Mouse (Mus musculus): ENCODE results near the gene Atp10a. TPM values are rescaled to one million over a fixed set of nuclear protein-coding genes. Genes with fewer than 3 reads are reported as not detected.
A peak's percentile ranks its signal among the peaks of the same experiment; 100 is the strongest.

Gene Atp10a
- polyA plus RNA-seq, 1 experiment from 2014 or later: 1.1 TPM

DNA sequence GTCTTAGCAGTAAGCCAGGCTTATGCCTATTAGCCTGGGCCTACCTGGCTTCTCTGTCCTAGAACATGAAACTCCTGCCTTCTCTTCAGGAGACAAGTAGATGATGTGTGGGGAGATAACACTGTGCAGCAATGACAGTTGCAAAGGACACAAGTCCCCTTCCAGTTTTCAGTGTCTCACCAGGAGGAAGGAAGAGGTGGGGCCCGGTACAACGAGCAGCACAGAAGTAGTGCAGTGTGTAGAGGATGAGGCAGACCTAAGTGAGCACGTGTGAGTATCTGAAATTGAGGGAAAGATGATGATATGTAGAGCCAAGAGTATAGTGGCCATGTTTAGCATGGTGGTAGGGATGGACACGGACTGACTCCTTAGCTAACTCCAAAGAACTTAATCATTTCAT is 86.0 kb downstream of the Atp10a start:
- 84% methylated on average over 4 of the region's 4 CpGs for whole genome bisulfite sequencing

DNA sequence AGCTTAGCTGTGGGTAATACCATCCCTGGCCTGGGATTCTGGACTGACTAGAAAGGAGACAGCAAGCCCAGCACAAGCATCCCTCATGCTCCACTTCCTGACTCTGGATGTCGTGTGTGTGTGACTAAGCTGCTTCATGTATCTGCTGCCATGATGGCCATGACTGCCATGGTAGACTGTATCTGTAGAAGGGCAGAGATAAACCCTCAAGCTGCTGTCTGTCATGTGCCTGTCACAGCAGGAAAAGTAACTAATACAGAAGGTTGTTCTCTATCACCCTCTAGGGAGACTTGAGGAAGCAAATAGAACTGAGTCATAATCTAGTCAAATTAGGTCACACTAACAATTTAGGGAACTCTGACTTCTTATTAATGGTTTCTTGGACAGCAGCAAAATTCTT is 86.7 kb downstream of the Atp10a start:
- ATAC-seq: no peak
- Histone ChIP-seq H3K4me3 (ENCODE audit: low read length) (no peak overlapping the region), H3K36me3 (ENCODE audit: control insufficient read depth, insufficient read depth, low read length) (no peaks in the 10 kb centered on the region), H3K4me2 (ENCODE audit: low read length) (no peak overlapping the region), H3K9me3 (ENCODE audit: control insufficient read depth, low read length) (no peaks in the 10 kb centered on the region), H3K4me1 (ENCODE audit: control insufficient read depth, insufficient read depth, low read depth, low read length) (no peaks in the 10 kb centered on the region), H3K27me3 (replicated peaks; ENCODE audit: control insufficient read depth, insufficient read depth, low read length) (no peaks in the 10 kb centered on the region), H3K9ac (ENCODE audit: low read depth, low read length) (no peak overlapping the region), H3K27ac (ENCODE audit: low read depth, low read length) (no peak overlapping the region)
- 80% methylated on average over 1 of the region's 1 CpGs for WGBS

More for the DNA sequence above, 86.0 kb downstream of the Atp10a start:
- Histone ChIP-seq H3K9me3 (ENCODE audit: control insufficient read depth, low read length) (no peaks in the 10 kb centered on the region), H3K4me3 (ENCODE audit: low read length) (no peak overlapping the region), H3K4me1 (ENCODE audit: control insufficient read depth, insufficient read depth, low read depth, low read length) (no peaks in the 10 kb centered on the region), H3K27ac (ENCODE audit: low read depth, low read length) (no peak overlapping the region), H3K36me3 (ENCODE audit: control insufficient read depth, insufficient read depth, low read length) (no peaks in the 10 kb centered on the region), H3K9ac (ENCODE audit: low read depth, low read length) (no peak overlapping the region), H3K4me2 (ENCODE audit: low read length) (no peak overlapping the region), H3K27me3 (replicated peaks; ENCODE audit: control insufficient read depth, insufficient read depth, low read length) (no peaks in the 10 kb centered on the region)
- ATAC-seq: no peak

DNA sequence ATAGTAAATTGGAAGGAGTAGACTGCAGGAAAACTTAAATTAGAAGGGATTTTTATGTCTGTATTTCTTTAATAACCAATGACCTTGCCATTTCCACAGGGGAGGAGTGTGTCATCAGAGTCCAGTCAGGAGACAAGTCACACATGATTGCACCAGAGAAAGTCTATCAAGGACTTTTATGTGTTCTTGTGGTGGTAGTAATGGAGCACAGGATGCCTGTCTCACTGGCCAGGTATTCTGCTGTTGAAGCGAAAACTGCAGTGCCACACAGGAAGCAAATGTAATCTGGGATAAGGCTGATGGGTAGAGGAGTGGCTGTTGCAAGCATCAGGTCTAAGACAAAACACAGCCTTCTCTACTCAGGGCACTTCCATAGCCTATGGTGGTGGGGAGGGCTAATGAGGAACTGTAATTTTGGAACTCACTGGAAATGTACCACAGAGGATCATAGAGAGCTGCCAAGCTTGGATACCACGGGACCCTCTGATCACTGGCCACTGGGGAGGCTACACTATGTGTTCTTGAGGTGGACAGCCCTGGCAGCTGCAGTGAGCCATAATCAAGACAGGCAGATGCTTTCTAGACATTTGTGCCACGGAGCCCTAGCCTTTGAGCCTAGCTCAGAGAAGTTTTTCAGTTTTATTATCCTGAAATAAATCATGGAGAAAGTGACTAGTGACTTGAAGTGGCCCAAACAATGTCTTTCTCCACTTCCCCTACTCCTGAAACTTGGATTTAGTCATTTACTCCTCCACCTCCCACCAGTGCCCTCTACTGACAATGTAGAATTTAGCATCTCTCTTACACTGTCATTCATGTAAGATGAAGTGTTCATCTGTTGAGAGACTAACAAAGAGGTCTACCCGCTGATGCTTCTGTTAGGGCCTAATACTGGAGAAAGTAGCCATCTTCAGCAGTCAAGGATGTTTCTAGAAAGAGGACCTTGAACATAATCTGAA is 87.7 kb downstream of the Atp10a start:
- Histone ChIP-seq H3K9ac (ENCODE audit: low read depth, low read length) (no peak overlapping the region), H3K4me3 (ENCODE audit: low read length) (no peak overlapping the region), H3K27ac (ENCODE audit: low read depth, low read length) (no peak overlapping the region), H3K9me3 (ENCODE audit: control insufficient read depth, low read length) (no peaks in the 10 kb centered on the region), H3K4me2 (ENCODE audit: low read length) (no peak overlapping the region), H3K36me3 (ENCODE audit: control insufficient read depth, insufficient read depth, low read length) (no peaks in the 10 kb centered on the region), H3K4me1 (ENCODE audit: control insufficient read depth, insufficient read depth, low read depth, low read length) (no peaks in the 10 kb centered on the region), H3K27me3 (replicated peaks; ENCODE audit: control insufficient read depth, insufficient read depth, low read length) (no peaks in the 10 kb centered on the region)
- ATAC-seq: no peak
- WGBS: 82% methylated on average over 4 of the region's 4 CpGs

DNA sequence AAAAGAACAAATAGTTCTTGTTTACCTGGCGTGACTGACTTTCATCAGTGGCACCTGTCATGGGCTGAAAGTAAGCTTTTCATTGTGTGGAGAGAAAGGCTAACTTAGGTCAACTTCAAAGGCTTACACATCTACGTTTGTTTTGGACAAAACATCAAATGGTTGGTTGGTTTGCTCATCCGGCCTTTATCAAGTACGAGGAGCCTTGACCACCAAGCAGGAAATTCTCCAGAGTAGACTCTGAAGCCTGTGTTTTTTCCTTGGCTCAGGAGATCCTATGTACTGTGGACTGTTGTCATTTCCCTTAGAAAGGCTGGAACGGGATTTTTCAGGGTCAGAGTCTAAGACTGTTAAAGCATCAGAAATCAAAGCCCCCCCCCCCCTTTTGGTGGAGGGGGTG is 90.9 kb downstream of the Atp10a start:
- no peak overlapping the region for H3K4me2 ChIP-seq (ENCODE audit: low read length)
- 76% methylated on average over 5 of the region's 5 CpGs for WGBS
- no peaks in the 10 kb centered on the region for H3K27me3 ChIP-seq (replicated peaks; ENCODE audit: control insufficient read depth, insufficient read depth, low read length)
- no peak overlapping the region for H3K9ac ChIP-seq (ENCODE audit: low read depth, low read length)
- no peaks in the 10 kb centered on the region for H3K4me1 ChIP-seq (ENCODE audit: control insufficient read depth, insufficient read depth, low read depth, low read length)
- no peak overlapping the region for H3K4me3 ChIP-seq (ENCODE audit: low read length)
- no peaks in the 10 kb centered on the region for H3K36me3 ChIP-seq (ENCODE audit: control insufficient read depth, insufficient read depth, low read length)
- H3K27ac ChIP-seq (ENCODE audit: low read depth, low read length): no peak overlapping the region
- ATAC-seq: no peak
- H3K9me3 ChIP-seq (ENCODE audit: control insufficient read depth, low read length): no peaks in the 10 kb centered on the region

GRCm38 (mm10) chr7:58749904-58750612 is 94.1 kb downstream of the Atp10a start:
- no peaks in the 10 kb centered on the region for H3K36me3 ChIP-seq (ENCODE audit: control insufficient read depth, insufficient read depth, low read length)
- no peak overlapping the region for H3K4me2 ChIP-seq (ENCODE audit: low read length)
- H3K4me3 ChIP-seq (ENCODE audit: low read length): no peak overlapping the region
- no peaks in the 10 kb centered on the region for H3K27me3 ChIP-seq (replicated peaks; ENCODE audit: control insufficient read depth, insufficient read depth, low read length)
- H3K9me3 ChIP-seq (ENCODE audit: control insufficient read depth, low read length): no peaks in the 10 kb centered on the region
- ATAC-seq: no peak
- no peak overlapping the region for H3K9ac ChIP-seq (ENCODE audit: low read depth, low read length)
- 76% methylated on average over 6 of the region's 6 CpGs for WGBS
- no peaks in the 10 kb centered on the region; the same call in 1 of the 2 replicates for H3K4me1 ChIP-seq (ENCODE audit: control insufficient read depth, insufficient read depth, low read depth, low read length)
- H3K27ac ChIP-seq (ENCODE audit: low read depth, low read length): no peak overlapping the region

DNA sequence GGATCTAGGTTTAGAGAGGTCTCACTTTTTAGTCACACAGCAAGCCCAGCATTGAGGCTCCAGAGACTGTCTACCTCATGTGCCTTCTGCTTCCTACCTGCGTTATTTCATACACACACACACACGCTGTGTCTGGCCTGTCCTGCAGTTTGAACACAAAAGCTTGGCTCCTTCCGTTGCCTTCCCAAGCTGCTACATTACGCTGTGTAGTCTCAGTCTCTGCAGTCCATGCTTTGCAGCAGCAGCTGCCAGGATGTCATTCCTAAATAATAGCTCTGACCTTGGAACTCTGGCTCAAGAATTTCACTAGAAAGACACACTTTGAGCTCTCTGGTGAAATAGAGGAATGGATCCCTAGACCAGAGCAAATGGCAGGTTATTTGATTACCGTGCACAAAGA is 96.1 kb downstream of the Atp10a start:
- Histone ChIP-seq H3K9me3 (ENCODE audit: control insufficient read depth, low read length) (no peaks in the 10 kb centered on the region), H3K9ac (ENCODE audit: low read depth, low read length) (no peak overlapping the region), H3K36me3 (ENCODE audit: control insufficient read depth, insufficient read depth, low read length) (no peaks in the 10 kb centered on the region), H3K4me3 (ENCODE audit: low read length) (no peak overlapping the region), H3K4me2 (ENCODE audit: low read length) (no peak overlapping the region), H3K27ac (ENCODE audit: low read depth, low read length) (no peak overlapping the region; the same call in 1 of the 2 replicates), H3K27me3 (replicated peaks; ENCODE audit: control insufficient read depth, insufficient read depth, low read length) (no peaks in the 10 kb centered on the region), H3K4me1 (ENCODE audit: control insufficient read depth, insufficient read depth, low read depth, low read length) (no peaks in the 10 kb centered on the region; the same call in 1 of the 2 replicates)
- peak; percentile 50 for ATAC-seq
- 67% methylated on average over 5 of the region's 5 CpGs for WGBS

DNA sequence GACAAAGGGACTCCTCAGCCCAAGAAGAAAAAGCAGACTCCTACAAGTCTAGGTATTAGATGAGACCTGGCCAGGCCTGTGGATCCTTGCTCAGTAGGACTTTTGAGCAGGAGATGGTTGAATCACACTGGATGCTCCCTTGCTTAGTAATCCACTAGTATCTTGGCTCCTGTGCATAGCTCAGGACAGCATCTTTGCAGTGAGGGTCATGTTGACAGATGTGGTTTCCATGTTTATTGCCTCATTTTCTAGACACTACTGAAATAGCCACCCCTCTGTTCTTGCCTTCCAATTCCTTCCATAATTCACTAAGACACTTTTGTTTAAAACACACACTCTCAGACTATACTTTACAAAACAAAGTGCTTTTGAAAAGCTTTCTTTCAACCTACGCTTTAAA is 98.1 kb downstream of the Atp10a start:
- H3K4me1 ChIP-seq (ENCODE audit: control insufficient read depth, insufficient read depth, low read depth, low read length): no peaks in the 10 kb centered on the region; the same call in 1 of the 2 replicates
- ATAC-seq: no peak
- H3K27me3 ChIP-seq (replicated peaks; ENCODE audit: control insufficient read depth, insufficient read depth, low read length): no peaks in the 10 kb centered on the region
- no peak overlapping the region for H3K27ac ChIP-seq (ENCODE audit: low read depth, low read length)
- no peaks in the 10 kb centered on the region for H3K36me3 ChIP-seq (ENCODE audit: control insufficient read depth, insufficient read depth, low read length)
- 65% methylated on average over 1 of the region's 1 CpGs for WGBS
- no peak overlapping the region for H3K4me2 ChIP-seq (ENCODE audit: low read length)
- no peak overlapping the region for H3K9ac ChIP-seq (ENCODE audit: low read depth, low read length)
- H3K9me3 ChIP-seq (ENCODE audit: control insufficient read depth, low read length): no peaks in the 10 kb centered on the region
- no peak overlapping the region for H3K4me3 ChIP-seq (ENCODE audit: low read length)

DNA sequence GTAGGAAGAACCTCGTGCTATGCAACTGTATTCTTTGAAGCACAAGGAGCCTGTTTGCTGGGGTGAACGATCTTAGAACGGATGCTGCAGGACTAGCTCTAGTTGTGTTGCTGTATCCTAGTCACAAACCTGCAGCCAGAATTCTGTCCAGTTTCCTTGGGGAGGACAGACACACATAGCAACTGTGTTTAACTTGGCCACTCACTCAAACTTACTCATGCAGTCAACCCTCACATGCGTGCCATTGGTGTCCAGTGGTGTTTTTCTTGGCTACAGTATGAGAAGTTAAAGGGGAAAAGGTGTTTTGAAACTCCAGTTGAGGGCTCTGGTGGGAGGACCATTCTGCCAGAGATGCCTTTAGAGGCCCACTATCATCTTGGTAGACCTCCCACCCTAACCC is 98.6 kb downstream of the Atp10a start:
- Histone ChIP-seq H3K9me3 (ENCODE audit: control insufficient read depth, low read length) (no peaks in the 10 kb centered on the region), H3K36me3 (ENCODE audit: control insufficient read depth, insufficient read depth, low read length) (no peaks in the 10 kb centered on the region), H3K4me2 (ENCODE audit: low read length) (no peak overlapping the region), H3K4me1 (ENCODE audit: control insufficient read depth, insufficient read depth, low read depth, low read length) (no peaks in the 10 kb centered on the region; the same call in 1 of the 2 replicates), H3K4me3 (ENCODE audit: low read length) (no peak overlapping the region), H3K27ac (ENCODE audit: low read depth, low read length) (no peak overlapping the region), H3K9ac (ENCODE audit: low read depth, low read length) (no peak overlapping the region), H3K27me3 (replicated peaks; ENCODE audit: control insufficient read depth, insufficient read depth, low read length) (no peaks in the 10 kb centered on the region)
- WGBS: 67% methylated on average over 4 of the region's 4 CpGs
- no peak for ATAC-seq

- H3K4me3 ChIP-seq (ENCODE audit: low read length): no peak overlapping the region
- ATAC-seq: no peak
- no peak overlapping the region for H3K27ac ChIP-seq (ENCODE audit: low read depth, low read length)
- H3K36me3 ChIP-seq (ENCODE audit: control insufficient read depth, insufficient read depth, low read length): no peaks in the 10 kb centered on the region
- H3K4me1 ChIP-seq (ENCODE audit: control insufficient read depth, insufficient read depth, low read depth, low read length): no peaks in the 10 kb centered on the region; the same call in 1 of the 2 replicates
- H3K9me3 ChIP-seq (ENCODE audit: control insufficient read depth, low read length): no peaks in the 10 kb centered on the region
- no peaks in the 10 kb centered on the region for H3K27me3 ChIP-seq (replicated peaks; ENCODE audit: control insufficient read depth, insufficient read depth, low read length)
- no peak overlapping the region for H3K9ac ChIP-seq (ENCODE audit: low read depth, low read length)
- H3K4me2 ChIP-seq (ENCODE audit: low read length): no peak overlapping the region
Observed at GRCm38 (mm10) chr7:58755083-58755482, 99.1 kb downstream of the Atp10a start.
